ENCODE assay signal across 17 mouse cellular contexts in the genomic region with DNA sequence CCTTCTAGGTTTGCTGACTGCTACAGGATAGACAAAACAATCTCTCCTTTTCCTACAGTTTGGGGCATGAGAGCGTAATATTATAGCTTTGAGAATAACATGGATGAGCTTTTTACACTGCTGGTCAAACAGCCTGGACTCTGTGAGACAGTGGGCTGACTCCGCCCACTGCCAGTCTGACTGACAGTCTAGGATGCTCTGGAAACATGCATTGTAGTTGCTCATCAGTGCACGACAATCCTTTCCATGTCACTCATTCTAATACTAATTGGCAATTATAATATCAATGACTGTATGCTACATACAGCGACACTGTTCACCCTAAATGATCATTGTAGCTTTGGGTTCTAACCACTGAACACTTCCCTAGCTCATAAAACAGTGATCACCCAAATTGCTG.
"Had no signal": no experiment of that assay in that cellular context is flagged by ENCODE, and none has a peak within 500 bp of the region (broad histone marks: within the 10 kb centered on the region; RNA-seq: fewer than 3 reads in every experiment).

No protein-coding gene starts in this region.

- DNase-seq: kidney, postnatal 4 days; liver; liver, embryonic 13.5 days; liver, postnatal 0 days; lung, postnatal 14 days; right cerebral cortex, postnatal 4 days; spleen, adult 18-20 months; thymus, adult 2 months; thymus, postnatal 25 days had no signal

- H3K9ac ChIP-seq: limb, embryonic 12.5 days; liver, embryonic 13.5 days; liver, postnatal 0 days; lung, embryonic 15.5 days; midbrain, embryonic 12.5 days had no signal

- H3K27ac ChIP-seq: kidney, postnatal 0 days; layer of hippocampus, adult 2 months; limb, embryonic 12.5 days; liver, embryonic 13.5 days; lung, embryonic 15.5 days; macrophage; midbrain, embryonic 12.5 days had no signal

- H3K4me2 ChIP-seq: limb, embryonic 12.5 days; liver, embryonic 13.5 days; lung, embryonic 15.5 days; midbrain, embryonic 12.5 days had no signal

- H3K36me3 ChIP-seq: limb, embryonic 12.5 days; liver, embryonic 13.5 days; lung, embryonic 15.5 days; midbrain, embryonic 12.5 days had no signal

- H3K9me3 ChIP-seq: limb, embryonic 12.5 days; liver, embryonic 13.5 days; lung, embryonic 15.5 days; megakaryocyte, embryonic 14.5 days; midbrain, embryonic 12.5 days had no signal

- H3K27me3 ChIP-seq: limb, embryonic 12.5 days; liver, embryonic 13.5 days; lung, embryonic 15.5 days; megakaryocyte, embryonic 14.5 days; midbrain, embryonic 12.5 days had no signal

- ATAC-seq: liver, postnatal 0 days; midbrain, embryonic 16.5 days had no signal

- H3K4me3 ChIP-seq: layer of hippocampus, adult 2 months; limb, embryonic 12.5 days; liver, embryonic 13.5 days; lung, embryonic 15.5 days; megakaryocyte, embryonic 14.5 days; midbrain, embryonic 12.5 days had no signal

- H3K4me1 ChIP-seq: limb, embryonic 12.5 days; liver, embryonic 13.5 days; lung, embryonic 15.5 days; megakaryocyte, embryonic 14.5 days had no signal
